Mouse (Mus musculus) kidney, embryonic 14.5 days (tissue): Measurements from ENCODE around the gene Mrpl22. TPM values are rescaled to one million over a fixed set of nuclear protein-coding genes. Genes with fewer than 3 reads are reported as not detected.
"Not testable (repeated sequence)": the region's sequence is repeated elsewhere in the genome, so short reads cannot be mapped to it uniquely, and the experiment has no call there.

Source experiments
- ATAC-seq: fragments of 200-750 bp; cut with Nextera tagmentation; 2 replicates; pipeline ENCODE4 v1.8.0; 2017; ENCODE audit warnings: moderate number of reproducible peaks, mild to moderate bottlenecking, moderate TSS enrichment, moderate library complexity; ENCODE audit not compliant: low FRiP score, low TSS enrichment
- H3K27ac ChIP-seq: fragments of 300-500 bp; sonication (generic); 2 replicates; pipeline ENCODE4 v1.5.1; 2014; ENCODE audit warnings: low read depth, mild to moderate bottlenecking, low read length, moderate library complexity, mixed read lengths
- H3K27me3 ChIP-seq: fragments of 300-500 bp; sonication (generic); 2 replicates; pipeline ENCODE4 v1.6.1; 2014; ENCODE audit warnings: mild to moderate bottlenecking, low read length; ENCODE audit not compliant: control insufficient read depth, insufficient read depth
- H3K36me3 ChIP-seq: fragments of 300-500 bp; sonication (generic); 2 replicates; pipeline ENCODE4 v1.6.1; 2014; ENCODE audit warnings: low read length, mixed read lengths; ENCODE audit not compliant: control insufficient read depth, insufficient read depth
- H3K4me1 ChIP-seq: fragments of 300-500 bp; sonication (generic); 2 replicates; pipeline ENCODE4 v1.6.1; 2014; ENCODE audit warnings: low read length, mixed read lengths; ENCODE audit not compliant: control insufficient read depth, insufficient read depth
- H3K4me2 ChIP-seq: fragments of 300-500 bp; sonication (generic); replicated peaks from 2 replicates; pipeline ENCODE4 v1.6.1; 2014; ENCODE audit warnings: low read depth, mild to moderate bottlenecking, low read length
- H3K4me3 ChIP-seq: fragments of 300-500 bp; sonication (generic); 2 replicates; pipeline ENCODE4 v1.5.1; 2014; ENCODE audit warnings: mild to moderate bottlenecking, low read length
- H3K9ac ChIP-seq: fragments of 300-500 bp; sonication (generic); 2 replicates; pipeline ENCODE4 v1.6.1; 2014; ENCODE audit warnings: low read depth, mild to moderate bottlenecking, low read length, moderate library complexity
- H3K9me3 ChIP-seq: fragments of 300-500 bp; sonication (generic); 2 replicates; pipeline ENCODE4 v1.6.1; 2016; ENCODE audit warnings: low read length; ENCODE audit not compliant: control insufficient read depth
- WGBS: fragments of 180-500 bp; shearing (Covaris S2); extraction: QIAGEN DNeasy Blood & Tissue Kit; methylation state at CpG from one replicate; pipeline ENCODE4 v1.1.7; 2014; 5-methylcytosine and 5-hydroxymethylcytosine counted together
- polyA plus RNA-seq: library from polyadenylated mRNA; unstranded; fragments of >200 nt; fragmentation: Nextera tagmentation; extraction: Ambion mirVana; gene quantifications from 2 replicates; pipeline ENCODE4 v1.2.1, GENCODE M21; 2014

Mrpl22 gene
- polyA plus RNA-seq, 1 experiment from 2014 or later: 137 TPM

GRCm38 (mm10) chr11:58228021-58228420 lies 56.6 kb downstream of the Mrpl22 start:
- WGBS: 98% methylated on average over 2 of the region's 2 CpGs
- H3K9me3 ChIP-seq, H3K4me3 ChIP-seq, H3K9ac ChIP-seq, H3K36me3 ChIP-seq, H3K27me3 ChIP-seq, H3K4me2 ChIP-seq, ATAC-seq, H3K27ac ChIP-seq: not testable (repeated sequence)
- peaks cover 15% of the 10 kb centered on the region for H3K4me1 ChIP-seq

Other genes starting within 250 kb of the Mrpl22 start
- 21.5 and 25.0 TPM in 2 replicates for gene Larp1, start 162.6 kb upstream of the Mrpl22 start, polyA plus RNA-seq
- not detected in 2 replicates for gene Gm12248, start 78.5 kb upstream of the Mrpl22 start, polyA plus RNA-seq
- gene Cnot8, start 67.5 kb upstream of the Mrpl22 start, polyA plus RNA-seq: 62.0 and 89.1 TPM in 2 replicates
- 27.1 and 35.7 TPM in 2 replicates for gene Gemin5, start 3.1 kb upstream of the Mrpl22 start, polyA plus RNA-seq
- 3.3 and 4.2 TPM in 2 replicates for gene Igtp, start 27.9 kb downstream of the Mrpl22 start, polyA plus RNA-seq
- 0.84 and 1.9 TPM in 2 replicates for gene Irgm2, start 28.0 kb downstream of the Mrpl22 start, polyA plus RNA-seq
- not detected in 2 replicates for gene 4930438A08Rik, start 103.1 kb downstream of the Mrpl22 start, polyA plus RNA-seq
- 19.3 and 23.1 TPM in 2 replicates for gene Zfp692, start 135.4 kb downstream of the Mrpl22 start, polyA plus RNA-seq
- 34.4 and 34.5 TPM in 2 replicates for gene Zfp672, start 158.7 kb downstream of the Mrpl22 start, polyA plus RNA-seq
- gene Sh3bp5l, start 159.1 kb downstream of the Mrpl22 start, polyA plus RNA-seq: 17.0 and 27.5 TPM in 2 replicates
- gene Lypd8, start 207.4 kb downstream of the Mrpl22 start, polyA plus RNA-seq: not detected in 2 replicates
- gene 1810065E05Rik, start 249.4 kb downstream of the Mrpl22 start, polyA plus RNA-seq: 0.36 TPM in 1 of 2 replicates, not detected in the other